Mouse (Mus musculus) left cerebral cortex, adult 2 months (tissue): ENCODE results near the gene Zfp979. TPM values are rescaled to one million over a fixed set of nuclear protein-coding genes. Genes with fewer than 3 reads are reported as not detected.
"Not testable (repeated sequence)": the region's sequence is repeated elsewhere in the genome, so short reads cannot be mapped to it uniquely, and the experiment has no call there.

Experiments used
- DNase-seq, 2 experiments: peaks; one replicate each; pipeline ENCODE4 v3.0.0; 2021 to 2022; ENCODE audit warnings: low spot score in 2 of 2, mixed read lengths in 1 of 2; ENCODE audit errors: extremely low spot score in 1 of 2
- H3K27ac ChIP-seq: fragments of 200-600 bp; 2 replicates; pipeline ENCODE4 v1.8.1; 2022
- H3K4me3 ChIP-seq: fragments of 200-600 bp; 2 replicates; pipeline ENCODE4 v1.8.1; 2022
- CTCF ChIP-seq: fragments of 200-600 bp; IDR thresholded peaks from 2 replicates; pipeline ENCODE4 v1.8.1; 2022; ENCODE audit warnings: antibody characterized with exemption, mild to moderate bottlenecking, moderate library complexity
- intact Hi-C: fragments of 180-260 bp; cut with DNase I; formaldehyde crosslinking; loops from one replicate; pipeline ENCODE4 v1.15.1; 2025
- total RNA-seq, 2 experiments: library from RNA; stranded (reverse); gene quantifications; 2 replicates each; pipeline ENCODE4 v1.2.3; 2021

Zfp979 gene
- total RNA-seq, 2 experiments from 2014 or later: 0.27 to 0.30 TPM

DNA sequence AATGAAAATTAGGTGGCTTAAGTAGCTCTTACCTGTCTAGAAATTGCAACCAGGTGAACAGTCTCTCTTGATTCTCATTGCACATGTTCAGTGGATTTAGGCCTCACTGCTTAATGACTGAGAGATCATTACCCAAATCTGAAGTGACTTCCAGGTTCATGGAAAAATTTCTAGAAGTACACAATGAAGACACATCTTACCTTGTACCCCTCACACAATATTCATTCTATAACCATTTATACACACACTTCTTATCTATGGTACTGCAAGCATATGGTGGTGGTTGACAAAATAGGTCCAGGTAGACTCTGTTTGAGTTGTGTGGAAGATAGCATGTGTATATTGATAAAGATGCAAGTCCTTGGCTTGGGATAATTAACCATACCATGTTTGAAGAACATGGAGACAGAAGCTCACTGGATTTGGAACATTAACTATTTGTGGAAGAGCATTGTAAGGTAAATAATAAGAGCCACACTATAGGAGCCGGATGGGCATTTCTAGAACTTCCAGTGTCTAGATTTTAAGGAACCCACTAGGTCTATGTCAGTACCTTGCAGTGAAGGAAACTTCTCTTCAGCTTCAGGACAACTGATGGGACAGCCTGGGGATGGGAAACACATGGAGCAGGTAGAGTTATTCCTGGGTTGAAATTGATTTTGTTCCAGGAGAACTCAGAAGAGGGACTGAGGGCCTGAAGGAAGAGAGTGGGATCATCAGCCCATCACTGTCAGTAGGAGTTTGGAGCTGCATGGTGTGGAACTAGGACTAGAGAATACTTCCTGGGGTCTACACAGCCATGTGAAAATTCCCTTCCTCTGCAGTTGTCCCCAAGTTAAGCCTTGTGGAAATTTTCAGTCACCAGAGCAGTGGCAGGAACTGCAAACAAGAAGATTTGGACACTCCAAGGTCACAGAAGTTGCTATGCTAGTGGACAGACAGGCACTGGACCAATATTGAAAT is 55.5 kb downstream of the Zfp979 start:
- Histone ChIP-seq H3K4me3 (no peak overlapping the region), H3K27ac (no peak overlapping the region)
- no peak for DNase-seq
- intact Hi-C loops: loop anchor here (5.0 kb wide), 1 partner anchor 64 kb away; no protein-coding TSS in a partner anchor
- no peak for TF ChIP-seq CTCF

DNA sequence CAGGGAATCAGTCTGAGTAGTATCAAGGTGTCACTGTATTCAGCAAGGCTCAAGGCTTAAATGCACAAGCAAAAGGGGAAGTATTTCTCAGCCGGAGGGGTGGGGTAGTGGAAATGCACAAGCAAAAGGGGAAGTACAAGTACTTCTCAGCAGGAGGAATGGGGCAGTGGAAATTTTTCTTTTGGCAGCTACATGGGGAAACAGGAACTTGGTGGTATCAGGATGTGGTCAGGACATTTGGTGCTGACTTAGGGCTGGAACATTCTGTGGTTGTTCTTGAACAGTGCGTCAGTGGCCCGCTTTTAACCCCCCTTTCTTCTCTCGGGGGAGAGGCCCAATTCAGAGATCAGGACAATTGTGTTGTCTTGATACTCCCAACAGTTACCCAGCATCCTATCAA is 62.9 kb downstream of the Zfp979 start:
- DNase-seq, intact Hi-C loops, H3K27ac ChIP-seq, H3K4me3 ChIP-seq: not testable (repeated sequence)

DNA sequence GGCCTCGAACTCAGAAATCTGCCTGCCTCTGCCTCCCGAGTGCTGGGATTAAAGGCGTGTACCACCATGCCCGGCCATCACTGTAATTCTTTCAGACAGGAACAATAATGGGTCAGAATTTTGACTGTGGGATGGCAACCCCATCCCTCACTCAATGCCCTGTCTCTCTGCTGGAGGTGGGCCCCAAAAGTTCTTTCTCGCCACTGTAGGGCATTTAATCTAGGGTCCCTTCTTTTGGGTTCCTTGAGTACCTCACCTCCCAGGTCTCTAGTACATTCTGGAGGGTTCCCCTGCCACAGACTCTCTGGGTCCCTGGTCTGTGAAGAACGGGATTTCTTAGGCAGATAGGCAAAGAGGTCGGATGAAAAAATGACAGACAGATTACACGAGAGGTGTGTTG is 71.2 kb downstream of the Zfp979 start:
- H3K27ac ChIP-seq, DNase-seq, H3K4me3 ChIP-seq, intact Hi-C loops: not testable (repeated sequence)

DNA sequence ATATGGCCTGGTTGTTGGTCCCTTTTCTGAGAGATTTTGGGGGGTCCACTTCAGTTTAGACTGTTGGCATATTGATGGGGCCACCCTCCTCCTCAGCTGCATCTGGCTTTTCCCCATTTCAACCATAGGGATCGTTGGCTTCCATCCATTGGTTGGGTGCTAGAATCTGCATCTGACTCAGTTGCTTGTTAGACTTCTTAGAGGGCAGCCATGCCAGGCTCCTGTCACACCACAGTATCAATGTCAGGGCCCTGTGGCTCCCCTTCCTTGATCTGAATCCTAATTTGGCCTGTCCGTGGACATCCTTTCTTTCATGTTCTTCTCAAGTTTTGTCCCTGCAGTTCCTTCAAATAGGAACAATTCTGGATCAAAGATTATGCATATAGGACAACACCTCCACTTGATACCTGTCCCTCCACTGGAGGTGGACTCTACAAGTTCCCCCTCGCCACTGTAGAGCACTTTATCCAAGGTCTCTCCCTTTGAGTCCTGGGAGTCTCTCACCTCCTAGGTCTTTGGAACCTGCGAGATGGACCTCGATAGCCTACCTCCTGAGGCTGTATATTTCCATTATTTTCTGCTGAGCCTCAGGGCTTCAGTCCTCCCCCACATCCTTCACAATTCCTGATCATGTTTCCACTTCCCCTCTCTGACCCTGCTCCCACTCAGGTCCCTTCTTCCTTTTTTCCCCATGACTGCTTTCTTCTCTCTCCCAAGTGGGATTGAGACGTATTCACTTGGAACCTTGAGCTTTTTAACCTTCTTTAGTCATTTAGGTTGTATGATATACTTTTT is 76.7 kb downstream of the Zfp979 start:
- DNase-seq: no peak
- intact Hi-C loops: no loop called here
- Histone ChIP-seq H3K27ac (no peak overlapping the region), H3K4me3 (no peak overlapping the region)
- no peak for TF ChIP-seq CTCF

Other genes starting within 250 kb of the Zfp979 start
- 1 to 10 TPM; 3.9 to 5.1 TPM for gene Zfp982, start 150.1 kb downstream of the Zfp979 start, total RNA-seq
- gene Gm16503, start 102.3 kb downstream of the Zfp979 start, total RNA-seq: under 1 TPM; 0.40 to 0.41 TPM
- gene Zfp985, start 89.2 kb downstream of the Zfp979 start, total RNA-seq: not detected
- not detected for gene Zfp534, start 60.0 kb upstream of the Zfp979 start, total RNA-seq
- 1 to 10 TPM; 1.6 to 2.1 TPM for gene Zfp984, start 167.3 kb upstream of the Zfp979 start, total RNA-seq
- gene Zfp933, start 205.9 kb upstream of the Zfp979 start, total RNA-seq: 10 to 100 TPM; 18.2 to 21.5 TPM
- gene Miip, start 226.3 kb upstream of the Zfp979 start, total RNA-seq: 10 to 100 TPM; 18.6 to 20.3 TPM
- gene Fv1, start 226.5 kb upstream of the Zfp979 start, total RNA-seq: 10 to 100 TPM in 1 of 2 experiments, 1 to 10 TPM in 1; 9.9 to 11.8 TPM